Mouse (Mus musculus) common myeloid progenitor, adult 5-6 weeks (primary cell): ENCODE measurements around the gene Mad2l2. TPM values are rescaled to one million over a fixed set of nuclear protein-coding genes. Genes with fewer than 3 reads are reported as not detected.
"Not testable (repeated sequence)": the region's sequence is repeated elsewhere in the genome, so short reads cannot be mapped to it uniquely, and the experiment has no call there.

Experiments
- ATAC-seq: replicated peaks from 2 replicates; pipeline ENCODE4 v1.8.0; 2016; ENCODE audit warnings: low read depth, mild to moderate bottlenecking, moderate TSS enrichment, inconsistent platforms; ENCODE audit not compliant: poor library complexity, severe bottlenecking
- total RNA-seq: library from RNA; stranded (forward); fragments of 200-1000, 187-1606 nt; gene quantifications from 2 replicates; pipeline ENCODE4 v1.2.3, GENCODE M21; 2017

Gene Mad2l2
- total RNA-seq, 1 experiment from 2014 or later = 8.4 TPM

- ATAC-seq = no peak
These were observed 26.0 kb upstream of the Mad2l2 start for GRCm38 (mm10) chr4:148104146-148104545.

- no peak for ATAC-seq
These were observed 22.4 kb upstream of the Mad2l2 start for GRCm38 (mm10) chr4:148107621-148108291.

GRCm38 (mm10) chr4:148108565-148109100 lies 21.6 kb upstream of the Mad2l2 start:
- peak; percentile 58 for ATAC-seq

GRCm38 (mm10) chr4:148109215-148109614 lies 21.0 kb upstream of the Mad2l2 start:
- peak; percentile 74 for ATAC-seq

GRCm38 (mm10) chr4:148112519-148112918 lies 17.7 kb upstream of the Mad2l2 start:
- no peak for ATAC-seq

- ATAC-seq = peak; percentile 93
These were observed 15.3 kb upstream of the Mad2l2 start for GRCm38 (mm10) chr4:148114758-148115391.

GRCm38 (mm10) chr4:148115467-148115866 lies 14.7 kb upstream of the Mad2l2 start:
- peak; percentile 68 for ATAC-seq

- no peak for ATAC-seq
These were observed 13.5 kb upstream of the Mad2l2 start for GRCm38 (mm10) chr4:148116657-148117056.

- no peak for ATAC-seq
These were observed 12.8 kb upstream of the Mad2l2 start for GRCm38 (mm10) chr4:148117392-148117791.

GRCm38 (mm10) chr4:148119578-148119977 lies 10.6 kb upstream of the Mad2l2 start:
- ATAC-seq = not testable (repeated sequence)

GRCm38 (mm10) chr4:148120555-148120954 lies 9.6 kb upstream of the Mad2l2 start:
- peak; percentile 59 for ATAC-seq

GRCm38 (mm10) chr4:148121362-148121761 lies 8.8 kb upstream of the Mad2l2 start:
- ATAC-seq = no peak

- no peak for ATAC-seq
These were observed 8.0 kb upstream of the Mad2l2 start for GRCm38 (mm10) chr4:148121982-148122693.

- ATAC-seq = no peak
These were observed 7.5 kb upstream of the Mad2l2 start for GRCm38 (mm10) chr4:148122694-148123066.

- no peak for ATAC-seq
These were observed 1.9 kb upstream of the Mad2l2 start for GRCm38 (mm10) chr4:148128241-148128640.

- peak; percentile 29 for ATAC-seq
These were observed 1.5 kb upstream of the Mad2l2 start for GRCm38 (mm10) chr4:148128672-148129071.

- peak; percentile 69 for ATAC-seq
These were observed 603 bp downstream of the Mad2l2 start, which contains the start of gene Draxin for GRCm38 (mm10) chr4:148130561-148131413. Gene Draxin, minus strand, starts transcription at chr4:148130698.

GRCm38 (mm10) chr4:148131497-148132081 lies 1.4 kb downstream of the Mad2l2 start:
- peak; percentile 55 for ATAC-seq

- no peak for ATAC-seq
These were observed 4.8 kb downstream of the Mad2l2 start for GRCm38 (mm10) chr4:148134988-148135387.

- no peak for ATAC-seq
These were observed 7.3 kb downstream of the Mad2l2 start for GRCm38 (mm10) chr4:148137503-148137902.
